ENCODE assay signal across 24 mouse cellular contexts in the genomic region with DNA sequence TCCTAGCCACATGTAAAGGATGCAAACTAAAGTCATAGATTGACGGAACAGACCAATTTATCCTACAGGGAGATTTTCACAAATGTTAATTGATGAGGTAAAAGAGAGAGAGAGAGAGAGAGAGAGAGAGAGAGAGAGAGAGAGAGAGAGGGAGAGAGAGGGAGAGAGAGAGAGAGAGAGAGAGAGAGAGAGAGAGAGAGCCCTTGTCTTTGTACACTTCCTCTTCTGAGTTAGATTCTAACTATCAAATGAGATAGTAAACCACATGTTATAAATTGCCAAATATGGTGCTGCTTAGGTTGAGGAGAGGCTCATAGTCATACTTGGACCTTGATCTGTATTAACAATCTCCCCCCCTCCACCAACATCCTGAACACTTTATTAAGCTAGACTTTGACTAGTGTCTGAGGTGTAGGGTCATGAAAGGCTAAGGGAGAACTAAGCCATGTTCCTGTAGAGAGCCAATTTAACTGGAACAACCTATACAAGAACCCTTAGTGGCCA.
DNase-seq lines count a peak whose midpoint lies in the region; ATAC-seq and TF ChIP-seq lines count a peak whose summit lies in the region.
"Had no signal": no experiment of that assay in that cellular context is flagged by ENCODE, and none has a peak within 500 bp of the region (broad histone marks: within the 10 kb centered on the region; RNA-seq: fewer than 3 reads in every experiment).

No protein-coding gene starts in this region.

- TF ChIP-seq POLR2A in CH12.LX (IDR thresholded peaks at IDR 0.05; ENCODE audit: low read depth, low read length), result no peak
- no peak for TF ChIP-seq POLR2A in thymus, adult 2 months (IDR thresholded peaks at IDR 0.05; ENCODE audit: control insufficient read depth, extremely low read depth, insufficient read depth, low read length, poor library complexity)

- dilution Hi-C loops in CH12.LX (cut with MboI; ENCODE audit: extremely low pct_ligation_motif_present, extremely low pct_unique_long_range_greater_than_20kb, low sequenced_read_pairs), result no loop called here

- no peaks in the 10 kb centered on the region for H3K79me2 ChIP-seq in CH12.LX (replicated peaks; ENCODE audit: control insufficient read depth, extremely low read depth, insufficient read depth, poor library complexity, severe bottlenecking)

- peak; percentile 52 for ATAC-seq in activated CD4-positive, CD25-positive, alpha-beta regulatory T cell, adult 4 months
- ATAC-seq: forebrain, embryonic 14.5 days; forebrain, postnatal 0 days; hindbrain, embryonic 16.5 days; intestine, postnatal 0 days had no signal

- peaks cover 14 to 49% of the 10 kb centered on the region in 2 experiments for H3K4me1 ChIP-seq in CH12.LX (ENCODE audit: control insufficient read depth in 1 of 2, insufficient read depth in 2 of 2)
- no peaks in the 10 kb centered on the region for H3K4me1 ChIP-seq in thymus, adult 2 months (replicated peaks; ENCODE audit: control insufficient read depth, insufficient read depth, low read length)
- H3K4me1 ChIP-seq: embryonic facial prominence, embryonic 12.5 days; embryonic facial prominence, embryonic 15.5 days; hindbrain, embryonic 10.5 days; hindbrain, embryonic 13.5 days had no signal

- in situ Hi-C loops in CH12.LX (cut with MboI; ENCODE audit: low pct_ligation_motif_present, low pct_unique_long_range_greater_than_20kb, low sequenced_read_pairs), result no loop called here

- DNase-seq in A20 (ENCODE audit: low read depth, low spot score) (peak; percentile 21), CH12.LX (ENCODE audit: extremely low read depth) (no peak)
- peak; percentile 25 for DNase-seq in splenic B cell, adult 2 months (ENCODE audit: low read depth, low spot score)
- DNase-seq in thymus, adult 2 months, result no peak
- DNase-seq in lung, postnatal 14 days, result no peak
- no peak for DNase-seq in urinary bladder, postnatal 25 days (ENCODE audit: low spot score)
- DNase-seq: adrenal gland, adult 8-10 months; adrenal gland, postnatal 36 days; cerebellum, adult 2 months; cerebellum, adult 9-11 months; cerebellum, postnatal 25 days; forebrain, postnatal 0 days; gastrocnemius, adult 2 months; gastrocnemius, postnatal 14 days; heart, adult 11 months had no signal

- H3K9me3 ChIP-seq in CH12.LX (replicated peaks; ENCODE audit: low read length), result no peaks in the 10 kb centered on the region
- H3K9me3 ChIP-seq: embryonic facial prominence, embryonic 12.5 days; embryonic facial prominence, embryonic 15.5 days; hindbrain, embryonic 10.5 days; hindbrain, embryonic 13.5 days had no signal

- H3K36me3 ChIP-seq in CH12.LX (replicated peaks in 1 of 2; ENCODE audit: control insufficient read depth in 1 of 2, insufficient read depth in 1 of 2, low read length in 1 of 2), result no peaks in the 10 kb centered on the region
- no peaks in the 10 kb centered on the region for H3K36me3 ChIP-seq in splenic B cell, adult 2 months (ENCODE audit: control insufficient read depth, insufficient read depth, low read length, poor library complexity, severe bottlenecking)
- H3K36me3 ChIP-seq in thymus, adult 2 months (ENCODE audit: control insufficient read depth, insufficient read depth, low read length), result no peaks in the 10 kb centered on the region
- H3K36me3 ChIP-seq: embryonic facial prominence, embryonic 12.5 days; embryonic facial prominence, embryonic 15.5 days; hindbrain, embryonic 10.5 days; hindbrain, embryonic 13.5 days had no signal

- 97% methylated on average over 1 of the region's 1 CpGs for WGBS in thymus, adult 2 months

- no peak for TF ChIP-seq EP300 in CH12.LX (IDR thresholded peaks at IDR 0.05; ENCODE audit: low read length)

- H3K4me3 ChIP-seq in CH12.LX (replicated peaks in 1 of 3; ENCODE audit: low read depth in 2 of 3, low read length in 2 of 3, poor library complexity in 1 of 3), result no peak overlapping the region
- H3K4me3 ChIP-seq in thymus, adult 2 months (ENCODE audit: control insufficient read depth, insufficient read depth, low read length), result no peak overlapping the region
- H3K4me3 ChIP-seq: embryonic facial prominence, embryonic 12.5 days; embryonic facial prominence, embryonic 15.5 days; gastrocnemius, adult 2 months; hindbrain, embryonic 10.5 days; hindbrain, embryonic 13.5 days had no signal

- H3K4me2 ChIP-seq in CH12.LX (ENCODE audit: insufficient read depth, low read depth, poor library complexity, severe bottlenecking), result no peak overlapping the region
- H3K4me2 ChIP-seq: embryonic facial prominence, embryonic 12.5 days; embryonic facial prominence, embryonic 15.5 days; heart, embryonic 11.5 days; hindbrain, embryonic 13.5 days had no signal

- no peak for TF ChIP-seq CTCF in CH12.LX (conservative IDR thresholded peaks at IDR 0.05 in 1 of 2, IDR thresholded peaks at IDR 0.05 in 1 of 2; ENCODE audit: low read depth in 2 of 2, low read length in 2 of 2)
- TF ChIP-seq CTCF in thymus, adult 2 months (IDR thresholded peaks at IDR 0.05; ENCODE audit: borderline replicate concordance, control insufficient read depth, extremely low read depth, insufficient read depth, low read length, poor library complexity), result no peak

- no peaks in the 10 kb centered on the region for H3K27me3 ChIP-seq in CH12.LX (replicated peaks)
- no peaks in the 10 kb centered on the region for H3K27me3 ChIP-seq in splenic B cell, adult 2 months (ENCODE audit: control insufficient read depth, insufficient read depth, low read length, poor library complexity, severe bottlenecking)
- H3K27me3 ChIP-seq in thymus, adult 2 months (ENCODE audit: control insufficient read depth, insufficient read depth, low read length), result no peaks in the 10 kb centered on the region
- H3K27me3 ChIP-seq: embryonic facial prominence, embryonic 12.5 days; embryonic facial prominence, embryonic 15.5 days; hindbrain, embryonic 13.5 days had no signal

- no peak overlapping the region for H3K27ac ChIP-seq in CH12.LX (ENCODE audit: insufficient read depth, low read depth)
- no peak overlapping the region for H3K27ac ChIP-seq in thymus, adult 2 months (ENCODE audit: control insufficient read depth, insufficient read depth, low read length)
- H3K27ac ChIP-seq: embryonic facial prominence, embryonic 12.5 days; embryonic facial prominence, embryonic 15.5 days; gastrocnemius, adult 2 months; hindbrain, embryonic 10.5 days; hindbrain, embryonic 13.5 days had no signal

- no peak for TF ChIP-seq RAD21 in CH12.LX (IDR thresholded peaks at IDR 0.05; ENCODE audit: low read depth, low read length)

- no peak overlapping the region for H3K9ac ChIP-seq in CH12.LX (ENCODE audit: insufficient read depth, low read depth)
- H3K9ac ChIP-seq: embryonic facial prominence, embryonic 12.5 days; embryonic facial prominence, embryonic 15.5 days; forebrain, postnatal 0 days; hindbrain, embryonic 13.5 days had no signal

TF ChIP-seq in CH12.LX, 34 proteins besides CTCF, POLR2A, EP300 and RAD21:
- TF ChIP-seq MAX (IDR thresholded peaks at IDR 0.05; ENCODE audit: low read length), result 0 out of 2 replicates have a peak, but pooled peaks have one; percentile 45
- no peak for TF ChIP-seq PAX5 (IDR thresholded peaks at IDR 0.05; ENCODE audit: low read length)
- peak; percentile 55 for TF ChIP-seq JUND (conservative IDR thresholded peaks at IDR 0.05; ENCODE audit: low read depth, low read length)

Comparison
In these comparisons a context has a peak if more than half of its experiments do, and no peak if none do; other contexts are left out.
1. DNase-seq: peak in A20 (single experiment) and splenic B cell, adult 2 months (single experiment); none in CH12.LX (single experiment), thymus, adult 2 months (single experiment), lung, postnatal 14 days (single experiment) and urinary bladder, postnatal 25 days (single experiment).